Mouse (Mus musculus): ENCODE results near the gene Prrg1.

DNA sequence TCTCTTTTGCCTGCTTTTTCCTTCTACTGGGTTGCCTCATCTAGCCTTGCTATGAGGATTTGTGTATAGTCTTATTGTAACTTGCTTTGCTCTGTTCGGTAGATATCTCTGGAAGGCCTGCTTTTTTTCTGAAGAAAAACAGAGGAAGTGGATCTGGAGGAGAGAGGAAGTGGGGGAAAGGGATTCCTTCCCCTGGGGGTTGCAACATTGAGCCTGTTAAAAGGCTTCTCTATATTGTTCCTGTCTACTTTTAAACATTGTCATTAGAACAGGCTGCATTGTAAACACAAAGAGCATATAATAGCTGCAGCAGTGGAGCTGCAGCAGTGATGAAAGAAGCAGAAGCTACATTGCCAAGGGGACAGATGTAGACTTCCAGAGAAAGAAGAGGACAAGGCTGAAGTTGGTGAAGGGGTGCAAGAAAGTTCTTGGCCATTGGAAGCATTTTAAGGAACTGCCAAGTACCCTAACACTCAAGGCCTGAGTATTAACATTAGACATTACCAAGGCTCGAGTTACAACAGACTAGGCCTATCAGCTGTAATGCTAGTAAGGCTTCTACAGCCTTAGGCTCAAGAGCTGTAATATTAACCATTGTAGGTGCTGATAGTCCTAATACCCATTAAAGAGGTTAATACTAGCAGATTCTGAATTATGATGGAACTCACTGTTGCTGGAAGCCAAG, 44.9 kb downstream of the Prrg1 start:
- TF ChIP-seq CTCF (IDR thresholded peaks at IDR 0.05; ENCODE audit: low read depth) (no peak), EP300 (IDR thresholded peaks at IDR 0.05; ENCODE audit: low read depth) (no peak)

Measured in liver, embryonic 14.5 days (tissue).